Mouse (Mus musculus): ENCODE results near the gene Aox1.
"Not testable (repeated sequence)": the region's sequence is repeated elsewhere in the genome, so short reads cannot be mapped to it uniquely, and the experiment has no call there.

The Aox1 gene

DNA sequence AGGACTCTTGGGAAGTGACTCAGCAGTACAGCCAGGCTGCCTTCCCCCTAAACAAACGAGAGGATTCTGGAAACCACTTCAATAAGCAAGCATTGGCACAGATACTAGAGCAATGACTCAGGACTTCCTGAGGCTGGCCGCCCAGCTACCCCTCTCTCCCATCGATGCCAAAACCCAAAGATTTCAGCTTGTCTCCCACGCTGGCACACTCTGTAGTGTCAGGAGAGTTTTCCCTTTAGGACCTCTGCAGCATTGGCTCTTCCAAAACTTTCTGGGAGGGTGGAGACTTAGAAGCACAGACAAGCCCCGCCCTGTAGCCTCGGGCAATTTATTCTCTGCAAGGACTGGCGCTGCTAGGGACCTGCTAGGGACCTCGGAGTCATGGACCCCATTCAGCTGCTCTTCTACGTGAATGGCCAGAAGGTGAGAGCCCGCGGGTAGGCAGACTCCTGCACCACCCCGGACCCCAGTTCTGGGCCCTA, at the start of gene Aox1:
Gene Aox1, plus strand, starts transcription at position 296 of the 482 bp plus-strand sequence.
- in situ Hi-C loops (cut with MboI): loop anchor here (25.0 kb wide), 1 partner anchor 592 kb away; no protein-coding TSS in a partner anchor

GRCm38 (mm10) chr1:57989052-57989600, 40.6 kb upstream of the Aox1 start:
- in situ Hi-C loops (cut with MboI): no loop called here

DNA sequence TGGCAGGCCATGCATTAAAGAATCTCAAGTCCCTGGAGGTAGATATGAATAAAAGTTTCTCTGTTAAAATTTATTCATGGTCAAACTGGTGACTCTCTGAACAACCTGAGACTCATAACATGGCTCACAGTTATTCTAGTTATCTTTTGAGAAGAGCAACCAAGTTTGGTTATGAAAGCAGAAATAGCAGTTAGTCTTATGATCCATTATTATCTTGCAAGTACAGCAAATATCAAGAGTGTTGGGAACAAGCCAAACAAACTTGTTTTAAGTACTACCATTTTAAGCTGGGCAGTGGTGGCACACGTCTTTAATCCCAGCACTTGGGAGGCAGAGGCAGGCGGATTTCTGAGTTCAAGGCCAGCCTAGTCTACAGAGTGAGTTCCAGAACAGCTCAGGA, 38.5 kb upstream of the Aox1 start:
- in situ Hi-C loops (cut with MboI): no loop called here

DNA sequence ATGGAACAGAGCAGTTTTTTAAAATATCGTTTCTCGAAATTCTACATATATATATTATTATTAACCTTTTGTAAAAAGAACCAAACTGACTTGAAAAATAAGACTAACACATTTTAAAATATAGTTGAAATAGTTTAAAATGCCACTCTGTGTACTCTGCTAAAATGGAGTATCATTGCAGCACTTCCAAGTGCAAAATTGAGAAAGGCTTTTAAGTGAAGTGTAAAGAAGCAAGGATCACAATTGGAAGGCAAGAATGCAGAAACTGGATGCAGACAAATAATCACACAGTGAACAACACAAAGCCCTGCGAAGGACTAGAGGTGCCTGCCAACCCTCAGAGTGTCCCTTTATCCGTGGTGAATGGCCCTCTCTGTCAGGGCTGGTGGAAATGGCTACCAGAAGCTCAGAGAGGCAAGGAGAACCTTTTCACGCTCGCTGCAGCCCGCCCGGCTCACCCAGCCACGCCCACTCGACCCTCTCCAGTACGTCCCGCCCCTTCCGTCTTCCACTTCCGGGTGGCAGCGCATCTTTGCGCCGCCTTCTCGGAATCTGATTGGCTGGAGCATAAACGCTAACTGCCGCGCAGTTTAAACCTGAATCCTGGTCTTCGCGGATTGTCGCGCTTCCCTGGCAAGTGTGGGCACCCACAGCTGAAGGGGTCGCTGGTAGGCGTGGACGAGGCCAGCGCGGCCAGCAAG, 34.1 kb upstream of the Aox1 start, which contains the start of gene Sgo2a:
Gene Sgo2a, plus strand, starts transcription at position 540 of the 701 bp plus-strand sequence.
- in situ Hi-C loops (cut with MboI): no loop called here

- in situ Hi-C loops (cut with MboI): no loop called here
Observed at GRCm38 (mm10) chr1:57996133-57996615, 33.6 kb upstream of the Aox1 start.

- in situ Hi-C loops (cut with MboI): no loop called here
Observed at GRCm38 (mm10) chr1:57998146-57998545, 31.6 kb upstream of the Aox1 start.

DNA sequence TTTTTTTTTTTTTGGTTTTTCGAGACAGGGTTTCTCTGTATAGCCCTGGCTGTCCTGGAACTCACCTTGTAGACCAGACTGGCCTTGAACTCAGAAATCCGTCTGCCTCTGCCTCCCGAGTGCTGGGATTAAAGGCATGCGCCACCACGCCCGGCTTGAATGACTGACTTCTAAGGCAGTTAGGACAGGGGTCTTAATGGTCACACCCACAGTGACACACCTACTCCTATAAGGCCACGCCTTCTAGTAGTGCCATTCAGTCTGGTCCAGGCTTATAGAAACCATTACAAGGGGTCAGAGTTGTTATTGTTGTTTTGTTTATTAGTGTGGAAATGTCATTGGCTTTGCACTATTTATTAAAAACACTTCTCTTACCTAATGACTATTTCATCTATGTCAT, 23.3 kb upstream of the Aox1 start:
- in situ Hi-C loops (cut with MboI): not testable (repeated sequence)

GRCm38 (mm10) chr1:58018856-58019255, 10.9 kb upstream of the Aox1 start, which contains the start of gene Kctd18:
TSS of gene Kctd18 (minus strand) at chr1:58018956.
- in situ Hi-C loops (cut with MboI): no loop called here

DNA sequence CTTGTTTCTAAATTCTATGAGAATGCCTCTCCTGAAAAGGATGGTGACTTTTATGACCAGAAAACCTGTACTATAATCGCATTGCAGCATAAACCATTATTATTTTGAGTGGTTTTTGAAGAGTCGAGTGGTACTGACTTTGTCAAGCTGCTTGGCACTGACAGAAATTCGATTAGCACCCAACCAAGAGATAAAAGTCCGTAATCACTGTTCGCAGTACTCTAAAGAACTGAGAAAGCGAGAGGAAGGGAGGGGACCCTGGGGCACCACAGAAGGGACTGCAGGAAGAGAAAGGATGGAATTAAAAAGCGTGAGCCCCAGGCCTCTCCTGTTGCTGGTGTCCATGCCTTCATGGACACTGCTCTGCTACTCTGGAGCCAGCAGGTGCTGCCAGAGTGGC, 2.0 kb upstream of the Aox1 start:
- in situ Hi-C loops (cut with MboI): loop anchor here (25.0 kb wide), 1 partner anchor 590 kb away; no protein-coding TSS in a partner anchor

DNA sequence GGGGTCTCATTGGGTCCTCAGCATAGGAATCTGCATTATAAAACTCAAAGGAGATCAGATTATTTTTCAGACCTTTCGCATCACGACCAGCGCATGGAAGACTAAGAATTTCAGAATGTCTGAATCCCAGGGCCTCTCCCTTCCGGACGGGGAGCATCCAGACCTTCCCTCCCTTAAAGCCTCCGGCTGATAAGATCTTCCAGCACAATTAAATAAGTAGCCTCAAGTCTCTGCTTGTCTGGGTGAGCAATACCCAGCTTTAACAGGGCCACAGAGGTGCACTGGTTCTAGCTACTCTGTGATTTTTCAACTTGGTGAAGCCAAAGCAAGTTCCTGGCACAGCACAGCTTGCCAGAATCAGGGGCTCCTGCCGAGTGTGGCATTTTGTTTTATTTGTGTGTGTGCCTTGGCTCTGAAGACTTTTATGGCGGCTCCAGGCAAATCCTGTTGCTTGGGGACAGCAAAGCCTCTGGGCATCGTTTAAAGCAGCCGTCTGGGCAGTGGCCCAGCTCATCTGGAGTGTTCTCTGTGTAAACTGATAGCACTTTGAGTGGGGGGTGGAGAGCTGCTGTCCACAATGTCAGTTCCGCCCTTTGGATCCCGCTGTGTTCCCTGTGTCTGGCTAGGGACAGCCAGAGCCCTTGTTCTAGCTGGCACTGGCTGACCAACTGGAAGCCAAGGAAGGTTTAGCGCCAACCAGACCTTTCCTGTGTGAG, 583 bp downstream of the Aox1 start:
- in situ Hi-C loops (cut with MboI): loop anchor here (25.0 kb wide), 1 partner anchor 593 kb away; no protein-coding TSS in a partner anchor

- in situ Hi-C loops (cut with MboI): loop anchor here (25.0 kb wide), 1 partner anchor 594 kb away; no protein-coding TSS in a partner anchor
Observed at GRCm38 (mm10) chr1:58031160-58031769, 1.5 kb downstream of the Aox1 start.

GRCm38 (mm10) chr1:58037306-58037705, 7.6 kb downstream of the Aox1 start:
- in situ Hi-C loops (cut with MboI): loop anchor here (25.0 kb wide), 1 partner anchor 600 kb away; no protein-coding TSS in a partner anchor

DNA sequence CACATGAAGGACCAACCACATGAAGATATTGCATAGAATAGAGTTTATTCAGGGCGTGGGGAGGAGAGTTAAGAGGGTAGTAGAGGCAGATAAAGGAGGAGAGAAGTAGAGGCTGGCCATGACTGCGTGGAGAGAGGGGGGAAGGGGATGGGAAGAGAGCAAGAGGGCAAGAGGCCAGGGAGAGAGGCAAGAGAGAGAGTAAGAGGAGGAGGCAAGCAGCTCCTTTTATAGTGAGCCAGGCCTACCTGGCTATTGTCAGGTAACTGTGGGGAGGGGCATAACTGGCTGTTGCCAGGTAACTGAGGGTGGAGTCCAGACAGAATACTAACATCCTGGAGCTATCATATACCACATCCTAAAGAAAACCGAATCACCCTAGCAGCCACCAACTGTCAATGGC, 15.3 kb downstream of the Aox1 start:
- in situ Hi-C loops (cut with MboI): loop anchor here (25.0 kb wide), 1 partner anchor 608 kb away; no protein-coding TSS in a partner anchor

GRCm38 (mm10) chr1:58045546-58045945, 15.8 kb downstream of the Aox1 start:
- in situ Hi-C loops (cut with MboI): loop anchor here (25.0 kb wide), 1 partner anchor 608 kb away; no protein-coding TSS in a partner anchor

DNA sequence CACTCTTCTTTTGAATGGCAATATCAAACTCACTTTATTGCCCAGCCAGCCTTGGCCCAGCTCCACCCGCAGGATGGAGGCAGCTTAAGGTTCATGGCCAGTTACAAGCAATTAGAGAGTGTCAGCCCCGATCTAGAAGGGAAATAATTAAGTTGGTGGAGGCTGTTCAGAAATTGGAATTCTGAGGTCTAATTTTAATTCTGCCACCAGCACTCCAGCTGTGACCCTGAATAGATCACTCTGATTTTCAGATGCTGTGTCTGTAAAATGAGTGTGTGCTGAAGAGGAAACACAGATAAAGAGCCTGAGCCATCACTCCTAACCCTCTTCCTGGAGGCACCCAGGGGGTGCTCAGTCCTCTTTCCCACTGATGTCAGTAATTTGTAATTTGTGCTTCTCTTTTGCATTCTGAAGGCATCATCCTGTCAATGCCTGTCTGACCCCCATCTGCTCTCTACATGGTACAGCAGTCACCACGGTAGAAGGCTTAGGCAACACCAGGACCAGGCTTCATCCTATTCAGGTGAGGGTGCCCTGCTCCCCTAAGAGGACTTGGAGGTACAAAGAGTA, 17.1 kb downstream of the Aox1 start:
- in situ Hi-C loops (cut with MboI): loop anchor here (25.0 kb wide), 1 partner anchor 610 kb away; no protein-coding TSS in a partner anchor

DNA sequence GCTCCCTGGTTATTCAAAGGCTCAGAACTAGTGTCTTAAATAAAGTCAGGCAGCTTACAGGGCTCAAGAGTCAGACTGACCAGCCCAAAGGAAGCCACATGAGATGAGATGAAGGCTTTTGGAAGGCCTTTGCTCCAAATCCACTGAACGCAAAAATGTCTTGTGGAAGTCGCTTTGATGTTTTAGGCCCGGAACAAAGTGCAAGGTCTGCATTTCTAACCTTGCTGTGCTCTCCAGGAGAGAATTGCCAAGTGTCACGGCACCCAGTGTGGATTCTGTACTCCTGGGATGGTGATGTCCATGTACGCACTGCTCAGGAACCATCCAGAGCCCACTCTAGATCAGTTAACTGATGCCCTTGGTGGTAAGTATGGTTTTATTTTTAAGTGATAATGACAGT, 19.4 kb downstream of the Aox1 start:
- in situ Hi-C loops (cut with MboI): loop anchor here (25.0 kb wide), 1 partner anchor 612 kb away; no protein-coding TSS in a partner anchor

DNA sequence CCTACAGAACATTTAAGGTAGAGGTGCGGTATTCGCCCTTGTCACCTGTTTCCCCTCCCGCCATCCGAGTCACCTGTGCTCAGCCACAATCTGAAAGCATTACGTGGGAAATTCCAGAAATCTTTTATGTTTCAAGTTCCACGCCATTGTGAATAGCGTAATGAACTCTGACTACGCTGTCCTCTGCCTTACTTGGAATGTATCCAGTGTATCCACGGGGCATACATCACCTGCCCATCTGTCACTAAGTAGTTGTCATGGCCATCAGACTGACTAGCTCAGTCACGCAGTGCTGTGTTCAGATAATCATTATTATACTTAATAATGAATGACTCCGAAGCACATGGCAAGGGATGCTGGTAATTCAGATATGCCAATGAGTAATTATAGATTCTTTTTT, 25.9 kb downstream of the Aox1 start:
- in situ Hi-C loops (cut with MboI): no loop called here

DNA sequence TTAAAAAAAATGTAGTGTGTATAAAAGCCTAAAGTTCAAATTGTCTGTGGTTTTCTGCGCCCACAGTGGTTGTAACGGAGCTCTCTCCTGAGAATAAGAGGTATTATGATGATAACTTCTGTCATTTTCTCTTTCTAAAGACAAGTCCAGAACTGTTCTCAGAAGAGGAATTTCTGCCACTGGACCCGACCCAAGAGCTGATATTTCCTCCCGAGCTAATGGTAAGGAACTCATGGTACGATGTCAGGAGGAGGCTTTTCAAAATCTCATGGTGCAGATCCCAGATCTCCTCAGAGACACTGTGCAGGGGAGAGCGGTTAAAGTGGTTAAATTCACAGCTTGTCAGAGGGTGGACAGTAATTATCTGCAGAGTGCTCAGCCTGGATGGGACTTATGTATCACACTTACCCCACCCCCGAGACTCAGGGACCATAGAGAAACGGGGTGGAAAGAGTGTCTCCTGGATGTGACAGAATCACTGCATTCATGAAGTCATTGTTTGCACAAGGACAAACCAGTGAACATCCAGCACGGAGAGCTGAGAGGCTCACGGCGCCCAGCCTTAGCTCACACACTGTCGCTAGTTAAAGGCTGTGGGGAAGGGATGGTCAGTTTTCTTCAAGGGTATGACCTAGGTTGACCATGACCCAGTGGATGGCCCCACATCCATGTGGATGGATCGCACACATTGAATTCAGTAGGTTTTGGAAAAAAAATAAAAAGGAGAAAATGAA, 26.5 kb downstream of the Aox1 start:
- in situ Hi-C loops (cut with MboI): no loop called here

- in situ Hi-C loops (cut with MboI): no loop called here
Observed at GRCm38 (mm10) chr1:58056939-58057338, 27.2 kb downstream of the Aox1 start.

DNA sequence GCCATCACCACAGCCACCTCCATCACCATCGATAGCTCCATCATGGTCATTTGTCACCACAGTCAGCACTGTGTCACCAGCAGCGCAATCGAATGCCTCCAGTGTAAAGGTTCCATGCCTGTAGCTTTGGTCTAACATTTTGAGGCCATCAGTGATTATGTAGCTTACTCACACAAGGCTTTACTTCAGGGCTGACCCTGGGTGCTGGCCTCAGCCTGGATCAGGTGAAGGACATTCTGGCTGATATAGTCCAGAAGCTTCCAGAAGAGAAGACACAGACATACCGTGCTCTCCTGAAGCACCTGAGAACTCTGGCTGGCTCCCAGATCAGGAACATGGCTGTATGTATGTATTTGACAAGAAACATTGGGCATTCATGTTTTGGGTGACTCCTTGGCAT, 29.1 kb downstream of the Aox1 start:
- in situ Hi-C loops (cut with MboI): no loop called here
